Mouse (Mus musculus) midbrain, embryonic 14.5 days (tissue): Measurements from ENCODE around the gene Zpbp2. TPM values are rescaled to one million over a fixed set of nuclear protein-coding genes. Genes with fewer than 3 reads are reported as not detected.

Experiments
- ATAC-seq: fragments of 200-750 bp; cut with Nextera tagmentation; 2 replicates; pipeline ENCODE4 v1.8.0; 2017; ENCODE audit warnings: moderate number of reproducible peaks, moderate library complexity; ENCODE audit not compliant: low FRiP score, low TSS enrichment
- DNase-seq: peaks from one replicate; pipeline ENCODE4 v3.0.0-alpha.2; 2015
- H3K27ac ChIP-seq: fragments of 300-500 bp; sonication (generic); replicated peaks from 2 replicates; pipeline ENCODE4 v1.5.1; 2014; ENCODE audit warnings: mild to moderate bottlenecking, low read depth, low read length, moderate library complexity
- H3K27me3 ChIP-seq: fragments of 300-500 bp; sonication (generic); 2 replicates; pipeline ENCODE4 v1.6.1; 2014; ENCODE audit warnings: low read length, control low read depth, mixed read lengths; ENCODE audit not compliant: control insufficient read depth, insufficient read depth
- H3K36me3 ChIP-seq: fragments of 300-500 bp; sonication (generic); 2 replicates; pipeline ENCODE4 v1.6.1; 2014; ENCODE audit warnings: low read length, control low read depth; ENCODE audit not compliant: control insufficient read depth, insufficient read depth
- H3K4me1 ChIP-seq: fragments of 300-500 bp; sonication (generic); 2 replicates; pipeline ENCODE4 v1.6.1; 2014; ENCODE audit warnings: mild to moderate bottlenecking, antibody characterized with exemption, low read length, control low read depth; ENCODE audit not compliant: control insufficient read depth, insufficient read depth
- H3K4me2 ChIP-seq: fragments of 300-500 bp; sonication (generic); 2 replicates; pipeline ENCODE4 v1.6.1; 2014; ENCODE audit warnings: mild to moderate bottlenecking, low read length, moderate library complexity
- H3K4me3 ChIP-seq: fragments of 300-500 bp; sonication (generic); replicated peaks from 2 replicates; pipeline ENCODE4 v1.5.1; 2014; ENCODE audit warnings: low read depth, low read length
- H3K9ac ChIP-seq: fragments of 300-500 bp; sonication (generic); replicated peaks from 2 replicates; pipeline ENCODE4 v1.6.1; 2014; ENCODE audit warnings: mild to moderate bottlenecking, low read length, moderate library complexity
- H3K9me3 ChIP-seq: fragments of 300-500 bp; sonication (generic); 2 replicates; pipeline ENCODE4 v1.6.1; 2016; ENCODE audit warnings: low read length, control low read depth, mixed read lengths; ENCODE audit not compliant: control insufficient read depth
- whole genome bisulfite sequencing: fragments of 180-500 bp; shearing (Covaris S2); extraction: QIAGEN DNeasy Blood & Tissue Kit; methylation state at CpG from one replicate; pipeline ENCODE4 v1.1.7; 2014; 5-methylcytosine and 5-hydroxymethylcytosine counted together
- polyA plus RNA-seq: library from polyadenylated mRNA; unstranded; fragments of >200 nt; fragmentation: Nextera tagmentation; extraction: Ambion mirVana; gene quantifications from 2 replicates; pipeline ENCODE4 v1.2.1, GENCODE M21; 2014

The Zpbp2 gene
- not detected in 2 replicates for polyA plus RNA-seq

- Histone ChIP-seq H3K36me3 (no peaks in the 10 kb centered on the region), H3K27me3 (peaks cover 42% of the 10 kb centered on the region), H3K4me2 (peak within 1 kb of the TSS; percentile 74), H3K4me1 (no peaks in the 10 kb centered on the region), H3K9me3 (no peaks in the 10 kb centered on the region), H3K4me3 (peak within 1 kb of the TSS; percentile 72), H3K9ac (peak within 1 kb of the TSS; percentile 71), H3K27ac (peak within 1 kb of the TSS; percentile 86)
- WGBS: under 1% methylated on average over 51 of the region's 51 CpGs
- peak; percentile 97 for DNase-seq
- ATAC-seq: peak; percentile 98
These were observed at the start of gene Zpbp2 for GRCm38 (mm10) chr11:98550975-98551828. TSS of gene Zpbp2 (plus strand) at chr11:98551097.

- H3K4me2 ChIP-seq: no peak overlapping the region
- ATAC-seq (no peak), DNase-seq (no peak)
- 62% methylated on average over 3 of the region's 3 CpGs for WGBS
- H3K27ac ChIP-seq: no peak overlapping the region
- H3K36me3 ChIP-seq: no peaks in the 10 kb centered on the region
- H3K27me3 ChIP-seq: no peaks in the 10 kb centered on the region
- H3K9me3 ChIP-seq: no peaks in the 10 kb centered on the region
- no peak overlapping the region for H3K9ac ChIP-seq
- no peaks in the 10 kb centered on the region for H3K4me1 ChIP-seq
- H3K4me3 ChIP-seq: no peak overlapping the region
These were observed 46.0 kb upstream of the Zpbp2 start for GRCm38 (mm10) chr11:98504926-98505325.

GRCm38 (mm10) chr11:98509434-98509833 is 41.5 kb upstream of the Zpbp2 start:
- no peaks in the 10 kb centered on the region for H3K4me1 ChIP-seq
- H3K27ac ChIP-seq: no peak overlapping the region
- no peaks in the 10 kb centered on the region for H3K27me3 ChIP-seq
- H3K4me2 ChIP-seq: no peak overlapping the region
- no peak overlapping the region for H3K4me3 ChIP-seq
- DNase-seq (no peak), ATAC-seq (no peak)
- 81% methylated on average over 7 of the region's 7 CpGs for WGBS
- no peaks in the 10 kb centered on the region for H3K36me3 ChIP-seq
- H3K9me3 ChIP-seq: no peaks in the 10 kb centered on the region
- no peak overlapping the region for H3K9ac ChIP-seq

- no peaks in the 10 kb centered on the region for H3K27me3 ChIP-seq
- no peaks in the 10 kb centered on the region for H3K9me3 ChIP-seq
- H3K27ac ChIP-seq: no peak overlapping the region
- H3K36me3 ChIP-seq: no peaks in the 10 kb centered on the region
- no peaks in the 10 kb centered on the region for H3K4me1 ChIP-seq
- H3K4me2 ChIP-seq: no peak overlapping the region
- H3K4me3 ChIP-seq: no peak overlapping the region
- 89% methylated on average over 8 of the region's 8 CpGs for WGBS
- ATAC-seq (no peak), DNase-seq (no peak)
- no peak overlapping the region for H3K9ac ChIP-seq
These were observed 40.8 kb upstream of the Zpbp2 start for GRCm38 (mm10) chr11:98510125-98510524.

- WGBS: 95% methylated on average over 13 of the region's 13 CpGs
- Histone ChIP-seq H3K9me3 (no peaks in the 10 kb centered on the region), H3K4me2 (no peak overlapping the region), H3K9ac (no peak overlapping the region), H3K4me1 (no peaks in the 10 kb centered on the region), H3K36me3 (no peaks in the 10 kb centered on the region), H3K27me3 (no peaks in the 10 kb centered on the region), H3K4me3 (no peak overlapping the region), H3K27ac (no peak overlapping the region)
- no peak for DNase-seq
- no peak for ATAC-seq
These were observed 38.0 kb upstream of the Zpbp2 start for GRCm38 (mm10) chr11:98512881-98513280.

GRCm38 (mm10) chr11:98513356-98513936 is 37.5 kb upstream of the Zpbp2 start:
- no peaks in the 10 kb centered on the region for H3K9me3 ChIP-seq
- no peak overlapping the region for H3K9ac ChIP-seq
- DNase-seq: no peak
- no peak overlapping the region for H3K27ac ChIP-seq
- no peak overlapping the region for H3K4me2 ChIP-seq
- no peak for ATAC-seq
- H3K36me3 ChIP-seq: no peaks in the 10 kb centered on the region
- H3K27me3 ChIP-seq: no peaks in the 10 kb centered on the region
- H3K4me3 ChIP-seq: no peak overlapping the region
- no peaks in the 10 kb centered on the region for H3K4me1 ChIP-seq
- 41% methylated on average over 6 of the region's 6 CpGs for WGBS

GRCm38 (mm10) chr11:98520468-98520867 is 30.4 kb upstream of the Zpbp2 start:
- Histone ChIP-seq H3K27ac (no peak overlapping the region), H3K9me3 (no peaks in the 10 kb centered on the region), H3K36me3 (no peaks in the 10 kb centered on the region), H3K9ac (no peak overlapping the region), H3K4me2 (no peak overlapping the region), H3K4me1 (no peaks in the 10 kb centered on the region), H3K4me3 (no peak overlapping the region), H3K27me3 (no peaks in the 10 kb centered on the region)
- DNase-seq (no peak), ATAC-seq (no peak)
- WGBS: 72% methylated on average over 10 of the region's 10 CpGs

- Histone ChIP-seq H3K27ac (no peak overlapping the region), H3K9ac (no peak overlapping the region), H3K4me3 (no peak overlapping the region), H3K4me1 (no peaks in the 10 kb centered on the region), H3K4me2 (no peak overlapping the region), H3K27me3 (no peaks in the 10 kb centered on the region), H3K9me3 (no peaks in the 10 kb centered on the region), H3K36me3 (no peaks in the 10 kb centered on the region)
- DNase-seq: no peak
- WGBS: 57% methylated on average over 4 of the region's 4 CpGs
- ATAC-seq: no peak
These were observed 25.8 kb upstream of the Zpbp2 start for GRCm38 (mm10) chr11:98525140-98525539.
